Mouse (Mus musculus) liver, postnatal 0 days (tissue): Measurements from ENCODE around the gene Cd244a. TPM values are rescaled to one million over a fixed set of nuclear protein-coding genes. Genes with fewer than 3 reads are reported as not detected.

Experiments used
- ATAC-seq: fragments of 200-750 bp; cut with Nextera tagmentation; 2 replicates; pipeline ENCODE4 v1.8.0; 2017; ENCODE audit warnings: mild to moderate bottlenecking, moderate library complexity
- DNase-seq: peaks from one replicate; pipeline ENCODE4 v3.0.0-alpha.2; 2016
- H3K27ac ChIP-seq: fragments of 300-500 bp; sonication (generic); 2 replicates; pipeline ENCODE4 v1.5.1; 2014; ENCODE audit warnings: antibody characterized with exemption, moderate library complexity, mild to moderate bottlenecking, low read depth
- H3K27me3 ChIP-seq: fragments of 300-500 bp; sonication (generic); 2 replicates; pipeline ENCODE4 v1.6.1; 2014; ENCODE audit warnings: low read length, control low read depth, mixed read lengths; ENCODE audit not compliant: insufficient read depth
- H3K36me3 ChIP-seq: fragments of 300-500 bp; sonication (generic); replicated peaks from 2 replicates; pipeline ENCODE4 v1.6.1; 2014; ENCODE audit warnings: mild to moderate bottlenecking, control low read depth, low read length, moderate library complexity, mixed read lengths; ENCODE audit not compliant: insufficient read depth
- H3K4me1 ChIP-seq: fragments of 300-500 bp; sonication (generic); 2 replicates; pipeline ENCODE4 v1.6.1; 2014; ENCODE audit warnings: antibody characterized with exemption, mild to moderate bottlenecking, control low read depth; ENCODE audit not compliant: insufficient read depth
- H3K4me2 ChIP-seq: fragments of 300-500 bp; sonication (generic); 2 replicates; pipeline ENCODE4 v1.6.1; 2014; ENCODE audit warnings: low read depth, mild to moderate bottlenecking, low read length, moderate library complexity, mixed read lengths
- H3K4me3 ChIP-seq: fragments of 300-500 bp; sonication (generic); 2 replicates; pipeline ENCODE4 v1.5.1; 2014; ENCODE audit warnings: low read depth, low read length
- H3K9ac ChIP-seq: fragments of 300-500 bp; sonication (generic); replicated peaks from 2 replicates; pipeline ENCODE4 v1.6.1; 2014; ENCODE audit warnings: mild to moderate bottlenecking, moderate library complexity
- H3K9me3 ChIP-seq: fragments of 300-500 bp; sonication (generic); 2 replicates; pipeline ENCODE4 v1.6.1; 2016; ENCODE audit warnings: mild to moderate bottlenecking, control low read depth, low read length, mixed read lengths
- CTCF ChIP-seq: sonication (generic); IDR thresholded peaks from 2 replicates; pipeline ENCODE4 v1.5.1; 2016; ENCODE audit warnings: antibody characterized with exemption, low read depth
- EP300 ChIP-seq: IDR thresholded peaks from 2 replicates; pipeline ENCODE4 v1.6.1; 2016; ENCODE audit warnings: antibody characterized with exemption, low read depth, mild to moderate bottlenecking
- WGBS: fragments of 180-500 bp; shearing (Covaris S2); extraction: QIAGEN DNeasy Blood & Tissue Kit; methylation state at CpG from one replicate; pipeline ENCODE4 v1.1.7; 2014; ENCODE audit not compliant: insufficient replicate concordance; 5-methylcytosine and 5-hydroxymethylcytosine counted together
- microRNA-seq: library from miRNA; unstranded; fragments of <30 nt; microRNA quantifications from one replicate; pipeline ENCODE4, GENCODE M21; 2016
- polyA plus RNA-seq: library from polyadenylated mRNA; unstranded; fragments of >200 nt; fragmentation: Nextera tagmentation; extraction: Ambion mirVana; gene quantifications from 2 replicates; pipeline ENCODE4 v1.2.1, GENCODE M21; 2015

Gene Cd244a
- polyA plus RNA-seq, 1 experiment from 2014 or later: 1.1 TPM

DNA sequence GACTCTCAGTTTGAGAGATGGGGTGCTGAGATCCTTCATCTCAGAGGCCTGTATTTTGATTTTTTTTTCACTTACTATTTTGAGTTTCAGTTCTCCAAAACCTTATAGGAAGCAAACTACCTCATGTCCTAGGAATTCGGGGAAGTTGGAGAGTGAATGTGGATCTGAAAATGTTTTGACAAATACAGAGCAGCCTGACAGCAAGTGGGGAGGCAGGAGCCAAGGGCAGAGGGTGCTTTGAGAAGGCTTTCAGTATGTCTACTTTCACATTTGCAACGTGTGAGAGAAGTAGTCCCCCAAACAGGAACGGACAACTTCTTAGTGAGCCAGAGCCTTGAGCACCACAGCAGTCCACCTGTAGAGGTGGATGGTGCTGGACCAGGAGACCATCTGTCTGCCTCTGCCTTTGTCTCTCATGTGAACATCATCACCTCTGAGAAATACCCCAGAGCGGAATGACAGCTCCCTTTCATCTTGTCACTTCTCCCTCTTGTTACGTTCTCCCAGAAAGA is 87.5 kb downstream of the Cd244a start:
- no peaks in the 10 kb centered on the region for H3K27me3 ChIP-seq
- no peak overlapping the region for H3K4me3 ChIP-seq
- DNase-seq (no peak), ATAC-seq (no peak)
- H3K36me3 ChIP-seq: no peaks in the 10 kb centered on the region
- H3K27ac ChIP-seq: no peak overlapping the region
- no peak overlapping the region for H3K9ac ChIP-seq
- H3K4me2 ChIP-seq: peak overlapping the region; percentile 10; the same call in 1 of the 2 replicates
- TF ChIP-seq EP300 (no peak), CTCF (no peak)
- WGBS: 55% methylated on average over 5 of the region's 5 CpGs
- no peaks in the 10 kb centered on the region for H3K4me1 ChIP-seq
- H3K9me3 ChIP-seq: no peaks in the 10 kb centered on the region

- 72% methylated on average over 5 of the region's 5 CpGs for WGBS
- Histone ChIP-seq H3K9ac (no peak overlapping the region), H3K4me3 (peak overlapping the region; percentile 4; the same call in 1 of the 2 replicates), H3K27me3 (no peaks in the 10 kb centered on the region), H3K27ac (peak overlapping the region; percentile 39; the same call in 1 of the 2 replicates), H3K9me3 (no peaks in the 10 kb centered on the region), H3K4me1 (no peaks in the 10 kb centered on the region), H3K36me3 (no peaks in the 10 kb centered on the region), H3K4me2 (peak overlapping the region; percentile 43; the same call in 1 of the 2 replicates)
- no peak for DNase-seq
- no peak for TF ChIP-seq EP300
- TF ChIP-seq CTCF: no peak
- no peak for ATAC-seq
Measured at GRCm38 (mm10) chr1:171647716-171648115, 88.7 kb downstream of the Cd244a start.

GRCm38 (mm10) chr1:171648840-171649239 is 89.8 kb downstream of the Cd244a start:
- no peaks in the 10 kb centered on the region for H3K27me3 ChIP-seq
- ATAC-seq (no peak), DNase-seq (no peak)
- TF ChIP-seq EP300: no peak
- TF ChIP-seq CTCF: no peak
- no peaks in the 10 kb centered on the region for H3K4me1 ChIP-seq
- no peak overlapping the region for H3K4me2 ChIP-seq
- no peak overlapping the region for H3K9ac ChIP-seq
- WGBS: 53% methylated on average over 8 of the region's 8 CpGs
- no peaks in the 10 kb centered on the region for H3K36me3 ChIP-seq
- H3K27ac ChIP-seq: no peak overlapping the region
- H3K4me3 ChIP-seq: no peak overlapping the region
- H3K9me3 ChIP-seq: no peaks in the 10 kb centered on the region

GRCm38 (mm10) chr1:171652734-171653133 is 93.7 kb downstream of the Cd244a start, which contains the start of gene Slamf7:
Gene Slamf7, minus strand, starts transcription at chr1:171653035.
- Histone ChIP-seq H3K9ac (no peak within 1 kb of the TSS), H3K4me1 (no peaks in the 10 kb centered on the region), H3K4me2 (no peak within 1 kb of the TSS), H3K4me3 (no peak within 1 kb of the TSS), H3K36me3 (no peaks in the 10 kb centered on the region), H3K27me3 (no peaks in the 10 kb centered on the region), H3K27ac (no peak within 1 kb of the TSS), H3K9me3 (no peaks in the 10 kb centered on the region)
- peak; percentile 22 for DNase-seq
- TF ChIP-seq EP300: peak; percentile 70
- TF ChIP-seq CTCF: no peak
- WGBS: 67% methylated on average over 5 of the region's 5 CpGs
- ATAC-seq: peak; percentile 66

- TF ChIP-seq EP300: no peak
- TF ChIP-seq CTCF: peak; percentile 27; the same call in 1 of the 2 replicates
- Histone ChIP-seq H3K27ac (no peak overlapping the region), H3K4me3 (no peak overlapping the region), H3K36me3 (no peaks in the 10 kb centered on the region), H3K9ac (no peak overlapping the region), H3K27me3 (no peaks in the 10 kb centered on the region), H3K4me1 (no peaks in the 10 kb centered on the region), H3K9me3 (no peaks in the 10 kb centered on the region), H3K4me2 (no peak overlapping the region)
- WGBS: 48% methylated on average over 5 of the region's 5 CpGs
- ATAC-seq: no peak
- DNase-seq: no peak
Measured at GRCm38 (mm10) chr1:171658561-171658991, 99.6 kb downstream of the Cd244a start.

Small RNAs within 50 kb of the gene (microRNA-seq; reads per million reads assigned to microRNA genes)
- gene Mir7683: not detected

Other genes starting within 250 kb of the Cd244a start
- 16.4 and 17.7 TPM in 2 replicates for gene Dedd, start 230.0 kb upstream of the Cd244a start, polyA plus RNA-seq
- gene Nit1, start 213.5 kb upstream of the Cd244a start, polyA plus RNA-seq: 73.4 and 74.6 TPM in 2 replicates
- gene Pfdn2, start 213.5 kb upstream of the Cd244a start, polyA plus RNA-seq: 46.2 and 47.7 TPM in 2 replicates
- gene Klhdc9, start 198.4 kb upstream of the Cd244a start, polyA plus RNA-seq: 0.59 and 0.60 TPM in 2 replicates
- 0.15 and 0.22 TPM in 2 replicates for gene Nectin4, start 189.1 kb upstream of the Cd244a start, polyA plus RNA-seq
- 5.6 and 7.0 TPM in 2 replicates for gene Arhgap30, start 170.2 kb upstream of the Cd244a start, polyA plus RNA-seq
- 22.6 and 25.4 TPM in 2 replicates for gene Usf1, start 147.9 kb upstream of the Cd244a start, polyA plus RNA-seq
- 36.5 and 37.8 TPM in 2 replicates for gene Tstd1, start 140.3 kb upstream of the Cd244a start, polyA plus RNA-seq
- gene F11r, start 121.7 kb upstream of the Cd244a start, polyA plus RNA-seq: 57.9 and 61.7 TPM in 2 replicates
- 8.4 and 8.9 TPM in 2 replicates for gene Alyref2, start 55.7 kb upstream of the Cd244a start, polyA plus RNA-seq
- gene Itln1, start 23.9 kb upstream of the Cd244a start, polyA plus RNA-seq: not detected in 2 replicates
- gene Ly9, start 48.2 kb downstream of the Cd244a start, polyA plus RNA-seq: 1.4 and 2.2 TPM in 2 replicates
- 5.7 and 6.1 TPM in 2 replicates for gene Slamf7, start 93.8 kb downstream of the Cd244a start, polyA plus RNA-seq
- 17.2 and 17.9 TPM in 2 replicates for gene Cd48, start 122.8 kb downstream of the Cd244a start, polyA plus RNA-seq
- gene Slamf1, start 207.9 kb downstream of the Cd244a start, polyA plus RNA-seq: 2.4 and 2.5 TPM in 2 replicates